Mouse (Mus musculus) testis, postnatal 14 days (tissue): ENCODE data around the gene Xbp1.
A peak's percentile ranks its signal among the peaks of the same experiment; 100 is the strongest.
"Not testable (repeated sequence)": the region's sequence is repeated elsewhere in the genome, so short reads cannot be mapped to it uniquely, and the experiment has no call there.

Source experiments
- DNase-seq: peaks from one replicate; pipeline ENCODE4 v3.0.0; 2021; ENCODE audit warnings: low spot score

Gene Xbp1

DNA sequence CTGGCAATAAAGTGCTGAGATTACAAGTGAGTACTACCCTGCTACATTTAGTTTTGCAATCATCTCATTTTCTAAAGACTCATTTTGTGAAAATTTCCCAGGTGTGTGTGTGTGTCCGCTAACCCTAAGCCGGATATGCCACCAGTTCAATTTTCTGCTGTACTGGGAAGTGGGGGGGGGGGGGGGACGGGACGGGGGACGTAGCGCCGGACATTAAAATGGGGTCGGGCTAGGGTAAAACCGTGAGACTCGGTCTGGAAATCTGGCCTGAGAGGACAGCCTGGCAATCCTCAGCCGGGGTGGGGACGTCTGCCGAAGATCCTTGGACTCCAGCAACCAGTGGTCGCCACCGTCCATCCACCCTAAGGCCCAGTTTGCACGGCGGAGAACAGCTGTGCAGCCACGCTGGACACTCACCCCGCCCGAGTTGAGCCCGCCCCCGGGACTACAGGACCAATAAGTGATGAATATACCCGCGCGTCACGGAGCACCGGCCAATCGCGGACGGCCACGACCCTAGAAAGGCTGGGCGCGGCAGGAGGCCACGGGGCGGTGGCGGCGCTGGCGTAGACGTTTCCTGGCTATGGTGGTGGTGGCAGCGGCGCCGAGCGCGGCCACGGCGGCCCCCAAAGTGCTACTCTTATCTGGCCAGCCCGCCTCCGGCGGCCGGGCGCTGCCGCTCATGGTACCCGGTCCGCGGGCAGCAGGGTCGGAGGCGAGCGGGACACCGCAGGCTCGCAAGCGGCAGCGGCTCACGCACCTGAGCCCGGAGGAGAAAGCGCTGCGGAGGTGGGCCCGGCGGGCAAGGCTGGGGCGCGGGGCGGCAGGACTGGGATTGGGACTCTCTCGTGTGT, at the start of gene Xbp1:
Gene Xbp1 (plus strand): TSS at position 248 of the 854 bp plus-strand sequence.
- peak; percentile 95 for DNase-seq

DNA sequence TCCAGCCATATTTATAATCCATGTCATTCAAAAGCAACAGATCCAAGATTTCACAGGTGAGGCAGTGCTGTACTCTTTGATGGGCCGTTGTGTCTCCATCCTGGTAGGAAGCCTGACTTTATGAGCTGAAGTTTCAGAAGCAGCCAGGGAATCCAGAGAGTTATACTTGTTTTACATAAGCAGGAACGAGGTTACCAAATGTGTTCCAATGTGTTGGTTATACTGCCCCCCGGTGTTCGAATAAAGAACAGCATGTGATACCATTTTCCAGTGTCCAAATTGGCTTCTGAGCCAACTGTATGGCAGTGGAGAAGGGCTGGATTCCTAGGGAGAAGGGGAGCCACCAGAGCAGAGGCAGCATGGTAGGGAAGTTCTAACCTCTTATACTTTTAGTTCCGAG, 46.3 kb upstream of the Xbp1 start:
- DNase-seq: peak; percentile 15

DNA sequence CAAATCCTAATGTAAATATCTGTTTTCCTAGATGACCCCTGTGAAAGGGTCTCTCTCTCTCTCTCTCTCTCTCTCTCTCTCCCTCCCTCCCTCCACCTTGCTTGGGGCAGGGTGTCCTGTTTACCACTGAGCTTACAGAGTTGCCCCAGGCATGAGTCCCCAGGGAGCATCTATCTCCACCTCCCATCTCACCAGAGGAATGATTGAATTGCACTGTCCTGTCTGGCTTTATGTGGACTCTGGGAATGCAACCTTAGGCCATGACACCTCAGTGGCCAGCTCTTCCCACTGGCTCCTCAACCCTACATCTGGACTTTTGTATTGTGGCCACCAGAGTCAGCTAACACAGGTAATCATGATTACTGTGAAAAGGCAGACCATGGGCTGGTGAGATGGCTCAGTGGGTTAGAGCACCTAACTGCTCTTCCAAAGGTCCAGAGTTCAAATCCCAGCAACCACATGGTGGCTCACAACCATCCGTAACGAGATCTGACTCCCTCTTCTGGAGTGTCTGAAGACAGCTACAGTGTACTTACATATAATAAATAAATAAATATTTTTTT, 44.8 kb upstream of the Xbp1 start:
- not testable (repeated sequence) for DNase-seq

DNA sequence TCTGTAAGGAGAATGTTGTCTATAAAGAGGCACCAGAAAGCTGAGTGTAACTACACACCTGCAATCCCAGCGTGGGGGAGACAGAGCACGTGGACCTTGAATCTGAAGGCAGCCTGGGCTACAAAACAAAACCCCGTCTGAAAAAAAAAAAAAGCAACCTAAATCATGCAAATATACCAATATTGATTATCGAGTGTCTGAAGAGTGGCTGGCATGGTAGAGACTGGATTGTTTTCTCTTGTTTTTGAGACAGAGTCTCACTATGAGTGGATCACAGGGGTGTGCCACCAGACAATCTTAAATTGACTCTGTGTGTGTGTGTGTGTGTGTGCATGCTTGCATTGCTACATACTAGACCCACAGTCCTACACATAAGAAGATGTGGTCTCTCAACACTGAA, 43.7 kb upstream of the Xbp1 start:
- no peak for DNase-seq

DNA sequence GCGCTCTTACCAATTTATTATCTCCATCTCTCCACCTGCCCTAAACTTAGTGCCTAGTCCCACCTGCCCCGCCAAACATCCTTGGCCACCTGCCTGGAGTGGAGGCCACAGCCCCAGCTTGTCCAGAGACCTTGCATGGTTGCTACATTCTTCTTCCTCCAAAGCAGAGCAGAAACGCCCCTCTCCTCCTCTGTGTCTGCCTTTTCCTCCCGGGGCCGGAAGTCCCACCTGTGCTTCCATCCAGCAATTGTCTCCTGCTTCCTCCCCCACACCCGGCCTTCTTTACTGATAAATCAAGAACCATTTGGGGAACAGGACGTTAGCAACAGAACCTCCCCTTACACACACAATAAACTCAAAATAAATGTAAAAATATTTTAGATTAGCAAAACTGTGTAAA, 42.3 kb upstream of the Xbp1 start:
- no peak for DNase-seq

DNA sequence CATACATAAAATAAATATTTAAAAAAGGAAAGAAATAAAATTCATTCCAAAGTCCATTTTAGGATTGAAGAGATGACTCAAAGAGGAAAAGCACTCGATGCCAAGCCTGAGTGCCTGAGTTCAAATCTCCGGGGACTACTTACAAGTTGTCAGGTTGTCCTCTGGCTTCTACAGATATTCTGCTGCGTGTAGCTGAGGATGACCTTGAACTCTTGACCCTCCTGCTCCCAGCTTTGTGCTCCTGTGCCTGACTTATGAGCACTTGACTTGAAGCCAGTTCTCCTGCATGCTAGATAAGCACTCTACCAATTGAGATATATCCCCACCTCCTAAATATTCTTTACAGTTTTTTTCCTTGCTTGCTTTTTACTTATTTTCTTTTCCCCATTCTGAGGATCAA, 41.6 kb upstream of the Xbp1 start:
- no peak for DNase-seq

DNA sequence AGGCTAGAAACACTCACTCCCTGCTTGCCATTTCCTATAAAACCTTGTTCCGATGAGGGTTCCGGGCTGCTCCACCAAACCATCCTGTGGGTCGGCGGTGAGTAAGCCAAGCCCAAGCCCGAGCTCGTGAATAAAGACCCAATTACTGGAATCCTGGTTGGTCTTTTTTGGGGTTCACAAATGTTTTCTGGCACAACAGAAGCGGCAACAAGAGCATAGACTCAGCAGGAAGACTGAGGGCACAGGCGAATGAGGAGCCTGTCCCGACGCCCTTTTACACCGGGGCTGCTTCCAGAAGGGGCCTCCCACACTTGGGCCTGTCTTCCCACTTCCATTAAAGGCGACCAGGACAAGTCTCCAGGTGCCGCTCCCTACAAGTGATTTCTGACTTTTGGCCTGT, 37.9 kb upstream of the Xbp1 start:
- DNase-seq: no peak

DNA sequence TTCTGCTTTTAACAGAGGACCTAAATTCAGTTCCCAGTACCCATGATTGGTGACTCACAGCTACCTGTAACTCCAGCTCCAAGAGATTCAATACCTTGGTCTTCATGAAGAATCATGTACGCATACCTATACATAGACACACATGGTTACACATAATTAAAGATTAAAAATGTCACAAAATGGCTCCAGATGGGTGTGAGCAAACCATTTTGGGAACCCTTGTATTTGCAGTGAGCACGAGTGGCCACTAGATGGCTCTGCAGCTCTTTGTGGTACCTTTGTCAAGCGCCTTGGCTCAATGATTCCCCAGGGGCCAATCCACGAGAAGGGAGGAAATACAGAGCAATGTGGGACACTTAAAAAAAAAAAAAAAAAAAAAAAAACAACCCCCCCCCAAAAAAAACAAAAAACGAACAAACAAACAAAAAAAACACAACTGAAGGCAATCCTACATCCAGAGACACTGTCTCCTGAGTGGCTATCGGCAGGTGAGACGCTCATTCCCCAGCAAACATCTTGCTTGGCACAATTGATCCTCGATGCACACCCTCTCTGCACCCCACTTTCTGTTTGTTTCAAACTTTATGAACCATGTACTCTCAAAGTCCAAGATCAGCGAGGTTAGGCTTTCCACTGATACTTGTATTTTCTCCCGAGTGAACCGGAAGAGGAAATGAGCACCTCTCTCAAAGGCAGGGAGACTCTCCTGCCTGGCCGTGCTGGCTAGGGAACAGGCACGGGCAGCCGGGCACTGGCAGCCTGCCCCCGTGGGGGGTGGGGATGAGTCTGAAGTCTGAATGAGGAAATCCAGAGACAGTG, 35.1 kb upstream of the Xbp1 start:
- DNase-seq: peak; percentile 79

DNA sequence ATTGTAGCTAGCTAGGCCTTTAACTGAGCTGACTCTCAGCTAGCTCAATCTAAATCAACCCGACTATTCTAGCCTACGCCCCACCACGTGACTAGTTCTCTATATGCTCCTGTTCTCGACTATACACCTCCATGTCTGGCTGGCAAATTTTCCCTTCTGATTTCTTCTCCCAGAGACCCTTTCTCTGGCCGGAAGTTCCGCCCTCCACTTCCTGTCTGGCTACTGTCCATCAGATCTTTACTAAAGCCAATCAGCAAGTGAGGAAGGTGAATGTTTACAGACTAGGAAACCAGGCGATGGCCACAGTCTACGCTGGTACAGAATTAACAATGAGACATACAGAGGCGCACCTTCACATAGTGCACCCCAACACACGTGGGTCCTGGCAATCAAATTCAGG, 31.0 kb upstream of the Xbp1 start:
- not testable (repeated sequence) for DNase-seq

DNA sequence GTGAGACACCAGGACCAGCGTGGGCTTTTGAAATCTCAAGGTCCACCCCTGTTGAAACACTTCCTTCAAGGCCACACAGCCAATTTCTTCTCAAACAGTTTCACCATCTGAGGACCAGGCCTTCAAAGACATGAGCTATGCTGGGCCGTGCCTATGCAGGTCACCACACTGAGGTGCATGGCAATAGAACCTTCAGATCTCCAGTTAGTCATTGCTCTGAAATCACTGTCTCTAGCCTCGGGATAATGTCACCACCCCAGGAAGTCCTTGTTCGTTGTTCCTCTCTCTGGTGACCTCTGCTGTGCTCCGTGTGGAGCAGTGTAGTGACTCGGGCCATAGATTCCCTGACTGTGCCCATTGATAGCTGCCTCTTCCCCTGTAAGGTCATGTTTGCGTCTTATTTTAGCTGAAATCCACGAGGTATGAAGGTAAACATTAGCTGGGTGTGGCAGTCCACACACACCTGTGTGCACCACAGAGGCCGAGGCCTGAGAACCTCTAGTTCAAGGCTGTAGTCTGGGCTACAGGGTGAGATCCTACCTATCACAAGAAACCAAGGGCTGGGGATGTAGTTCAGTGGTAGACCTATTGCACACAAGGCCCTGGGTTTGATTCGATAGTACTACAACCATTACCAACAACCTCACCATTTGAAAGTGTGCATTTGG, 29.3 kb upstream of the Xbp1 start:
- no peak for DNase-seq

DNA sequence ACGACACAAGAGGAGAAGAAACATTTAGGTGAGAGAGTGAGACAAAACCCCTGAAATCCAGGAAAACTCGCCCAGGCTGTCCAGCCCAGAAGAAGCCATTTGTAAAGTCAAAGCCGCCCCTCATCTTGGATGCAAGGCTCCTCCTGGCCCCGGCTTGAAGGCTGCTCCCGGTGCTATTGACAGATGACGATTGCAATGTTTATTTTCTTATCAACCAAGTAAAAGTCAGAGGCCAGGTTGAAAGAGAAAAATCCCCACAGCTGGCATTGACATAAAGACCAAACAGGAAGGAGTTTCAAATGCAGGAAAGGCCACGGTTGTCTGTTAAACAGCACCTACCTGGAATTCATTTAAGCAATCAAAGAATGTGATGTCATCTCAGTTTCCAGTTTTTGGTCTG, 28.5 kb upstream of the Xbp1 start:
- no peak for DNase-seq

DNA sequence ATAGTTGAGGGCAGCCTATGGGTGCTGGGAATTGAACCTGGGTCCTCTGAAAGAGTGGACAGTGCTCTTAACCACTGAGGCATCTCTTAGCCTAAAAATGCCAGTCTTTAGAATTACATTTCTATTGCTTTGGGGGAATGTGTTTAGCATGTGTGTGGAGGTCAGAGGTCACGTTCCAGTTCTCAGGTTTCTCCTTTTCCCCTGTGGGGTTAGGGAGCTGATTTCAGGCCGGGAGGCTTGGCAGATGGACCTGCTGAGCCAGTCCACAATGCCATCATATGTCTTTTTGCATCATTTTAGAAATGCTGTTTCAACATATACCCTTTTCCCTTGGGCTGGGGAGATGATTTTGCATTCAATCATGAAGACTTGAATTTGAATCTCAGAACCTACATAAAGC, 26.6 kb upstream of the Xbp1 start:
- DNase-seq: no peak

DNA sequence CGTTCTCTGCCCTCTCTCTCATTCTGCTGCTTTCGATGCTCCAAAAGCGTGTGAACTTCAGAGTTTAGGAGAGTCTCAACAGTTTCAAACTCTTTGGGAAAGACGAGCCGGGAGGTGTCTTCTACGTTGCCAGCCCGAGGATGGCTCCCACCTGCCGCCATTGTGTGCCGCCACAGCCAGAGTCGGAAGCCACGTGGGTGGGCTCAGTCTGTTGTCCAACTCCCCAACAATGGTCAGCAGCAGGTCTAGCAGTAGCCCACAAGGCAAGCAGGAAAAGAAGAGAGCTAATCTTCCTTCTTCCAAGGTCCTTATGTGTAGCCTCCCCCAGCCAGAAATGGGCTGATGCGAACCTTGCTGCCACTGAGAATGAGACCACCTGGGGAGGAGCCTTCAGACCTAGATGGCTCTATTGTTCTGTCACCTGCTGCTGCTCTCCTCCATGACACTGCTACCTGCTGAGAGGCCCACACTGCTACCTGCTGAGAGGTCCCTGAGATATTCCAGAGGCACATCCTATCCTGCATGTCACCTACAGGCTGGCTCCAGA, 25.1 kb upstream of the Xbp1 start:
- no peak for DNase-seq

DNA sequence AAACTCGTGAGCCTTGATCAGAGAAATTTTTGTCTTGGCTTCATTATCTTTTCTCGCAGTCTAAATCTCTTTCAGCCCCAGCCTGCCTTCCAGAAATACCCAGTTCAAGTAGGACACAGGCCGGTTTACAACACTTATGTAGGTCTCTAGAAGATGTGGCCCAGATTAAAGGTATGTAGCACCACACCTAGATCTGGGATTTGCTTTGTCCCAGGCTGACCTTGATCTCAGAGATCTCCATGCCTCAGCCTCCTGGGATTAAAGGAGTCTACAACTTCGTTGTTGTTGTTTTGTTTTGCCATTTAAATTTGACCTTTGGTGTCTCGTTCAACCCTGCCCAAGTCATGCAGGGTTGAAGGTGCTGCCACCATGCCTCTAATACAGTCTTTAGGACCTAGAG, 24.6 kb upstream of the Xbp1 start:
- DNase-seq: no peak

DNA sequence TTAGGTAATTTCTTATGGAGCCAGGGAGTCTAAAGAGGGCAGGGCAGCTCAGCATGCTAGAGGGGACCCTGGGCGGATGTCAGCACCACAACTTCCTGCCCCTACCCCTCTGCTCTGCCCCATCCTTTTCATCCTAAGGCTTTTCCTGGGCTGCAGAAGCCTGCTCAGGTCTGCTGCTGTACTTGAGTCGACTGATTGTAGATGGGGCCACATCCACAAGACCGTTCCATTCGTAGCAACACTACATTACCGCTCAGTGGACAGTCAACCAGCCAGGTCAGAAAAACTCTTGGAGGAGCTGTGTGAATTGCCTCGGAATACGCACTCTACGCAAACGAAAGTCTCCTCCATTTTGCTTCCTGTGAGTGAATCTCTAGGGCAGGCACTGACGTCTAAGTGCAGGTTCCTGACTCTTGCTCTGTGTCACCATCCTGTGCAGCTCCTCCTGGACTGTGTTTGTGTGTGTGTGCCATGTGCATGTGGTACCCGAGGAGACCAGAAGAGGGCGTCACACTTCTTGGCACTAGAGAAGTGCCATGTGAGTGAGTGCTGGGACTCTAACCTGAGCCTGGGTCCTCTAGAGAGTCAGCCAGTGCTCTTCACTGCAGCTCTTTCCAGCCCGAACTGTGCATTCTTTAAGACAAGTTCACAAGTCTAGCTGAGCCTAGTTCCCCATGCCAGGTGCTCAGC, 23.8 kb upstream of the Xbp1 start:
- no peak for DNase-seq

DNA sequence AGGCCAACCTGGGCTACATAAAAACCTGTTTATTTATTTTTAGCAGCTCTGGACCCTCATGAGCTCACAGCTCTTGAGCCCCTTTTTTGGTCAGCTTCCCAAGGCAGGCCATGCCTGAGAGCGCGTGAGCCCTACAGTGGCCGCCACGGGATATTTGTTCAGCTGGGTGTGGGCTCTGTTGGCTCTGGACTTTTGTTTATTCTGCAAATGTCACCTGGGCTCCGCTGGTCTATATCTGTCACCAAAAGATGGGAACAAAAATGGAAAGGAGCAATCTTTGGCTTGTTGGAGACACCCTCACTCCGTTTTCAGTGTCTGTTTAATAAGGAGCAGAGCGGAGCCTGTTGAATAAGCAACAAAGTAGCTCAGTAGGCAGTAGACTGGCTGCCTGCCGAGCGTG, 22.0 kb upstream of the Xbp1 start:
- DNase-seq: no peak

DNA sequence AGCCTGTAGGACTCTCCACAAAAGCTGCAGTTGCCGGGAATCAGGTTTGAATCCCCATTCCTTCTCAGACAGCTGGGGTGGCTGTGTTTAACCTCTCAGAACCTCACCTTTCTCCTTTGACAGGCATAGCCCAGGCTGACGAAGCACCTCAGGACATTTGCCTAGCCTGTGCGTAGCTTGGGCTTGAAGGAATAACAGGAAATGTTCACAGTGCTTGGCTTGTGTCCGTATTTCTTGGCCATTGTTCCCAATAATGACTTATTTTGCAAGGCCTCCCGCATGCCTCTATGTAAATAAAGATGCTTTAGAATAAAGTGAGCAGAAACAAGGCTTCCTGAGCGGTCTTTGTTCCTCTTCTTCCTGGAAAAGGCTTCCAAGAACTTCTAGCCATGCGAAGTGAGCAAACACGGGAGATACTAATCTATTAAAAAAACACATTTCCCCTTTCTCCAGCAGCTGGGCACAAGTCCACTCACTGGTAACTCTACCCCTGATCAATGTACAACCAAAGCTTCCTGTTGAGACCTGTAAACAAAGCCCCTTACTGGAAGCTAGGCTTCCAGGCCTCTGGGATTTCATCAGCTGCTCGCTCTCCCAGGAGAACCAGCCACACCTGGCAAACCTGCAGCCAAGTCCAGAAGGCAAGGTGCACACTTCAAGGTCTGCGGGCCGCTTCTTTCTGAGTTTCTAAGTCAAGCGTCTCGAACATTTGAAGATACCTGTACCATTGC, 21.4 kb upstream of the Xbp1 start:
- DNase-seq: no peak

DNA sequence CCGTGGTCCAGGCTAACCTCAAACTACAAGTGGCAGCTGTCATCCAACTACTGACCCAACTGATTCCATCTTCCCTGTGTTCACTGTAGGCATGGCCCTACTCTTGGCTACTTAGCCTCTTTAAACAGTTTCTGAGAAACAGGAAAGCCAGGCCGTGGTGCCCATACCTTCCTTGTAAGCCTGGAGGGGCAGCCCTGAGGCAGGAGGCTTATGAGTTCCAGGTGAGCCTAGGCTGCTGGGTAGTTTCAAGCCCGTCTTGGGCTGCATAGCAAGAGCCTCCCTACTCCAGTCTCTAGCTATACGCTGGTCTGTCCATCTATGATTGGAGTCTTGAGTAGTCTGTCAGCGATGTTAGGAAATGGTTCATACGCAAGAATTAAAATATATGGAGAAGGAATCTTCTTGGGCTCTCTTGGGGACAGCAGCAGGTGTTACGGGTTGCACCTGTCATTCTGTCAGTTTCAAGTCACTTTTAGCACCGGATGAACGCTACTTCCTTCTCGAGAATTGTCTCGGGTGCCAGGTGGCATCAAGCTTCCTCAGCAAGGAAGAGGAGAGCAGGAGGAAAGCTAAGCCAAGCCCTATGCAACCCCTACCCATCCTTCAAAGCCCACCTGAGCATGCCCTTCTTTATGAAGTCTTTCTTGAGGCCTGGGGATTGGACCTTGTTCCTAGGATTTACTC, 20.4 kb upstream of the Xbp1 start:
- no peak for DNase-seq

DNA sequence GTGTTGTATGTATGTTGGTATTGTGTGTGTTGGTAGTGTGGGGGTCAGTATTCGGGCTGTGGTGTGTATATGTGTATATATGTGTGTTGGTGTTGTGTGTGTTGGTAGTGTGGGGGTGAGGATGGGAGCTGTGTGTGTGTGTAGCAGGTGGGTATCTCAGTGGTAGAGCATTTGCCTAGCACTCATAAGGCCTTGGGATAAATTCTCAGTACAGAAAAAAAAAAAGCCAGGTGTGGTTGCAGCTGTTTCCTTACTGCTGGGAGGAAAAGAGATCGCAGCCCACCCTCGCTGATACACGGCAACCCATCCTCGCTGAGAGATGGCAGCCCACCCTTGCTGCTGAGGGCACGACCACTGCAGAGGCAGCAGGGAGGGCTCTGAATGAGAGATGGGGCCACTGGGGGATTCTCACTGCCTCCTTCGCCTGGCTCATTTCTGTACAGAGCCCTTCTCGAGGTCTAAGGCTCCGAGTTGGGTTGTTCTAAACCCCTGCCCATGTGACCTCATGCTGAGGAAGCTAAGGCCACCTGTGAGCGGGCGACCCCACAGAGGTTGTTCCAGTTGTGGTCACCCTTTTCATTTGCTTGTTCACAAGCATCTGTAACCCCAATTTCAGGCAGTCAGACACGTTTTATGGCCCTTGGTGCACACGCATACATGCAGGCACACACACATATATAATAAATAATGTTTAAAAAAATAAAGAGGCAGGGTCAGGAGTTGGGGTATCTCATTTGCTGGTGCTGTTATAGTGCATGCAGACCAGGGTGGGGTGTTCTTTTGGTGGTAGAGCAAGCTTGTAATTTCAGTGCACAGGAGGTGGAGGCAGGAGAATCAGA, 19.3 kb upstream of the Xbp1 start:
- no peak for DNase-seq
